Mouse (Mus musculus): ENCODE measurements around the gene Tubb5. TPM values are rescaled to one million over a fixed set of nuclear protein-coding genes. Genes with fewer than 3 reads are reported as not detected.
A peak's percentile ranks its signal among the peaks of the same experiment; 100 is the strongest.

Gene Tubb5
- polyA plus RNA-seq (2014; fragmentation: Nextera tagmentation; extraction: Ambion mirVana): 923 and 1,006 TPM in 2 replicates

DNA sequence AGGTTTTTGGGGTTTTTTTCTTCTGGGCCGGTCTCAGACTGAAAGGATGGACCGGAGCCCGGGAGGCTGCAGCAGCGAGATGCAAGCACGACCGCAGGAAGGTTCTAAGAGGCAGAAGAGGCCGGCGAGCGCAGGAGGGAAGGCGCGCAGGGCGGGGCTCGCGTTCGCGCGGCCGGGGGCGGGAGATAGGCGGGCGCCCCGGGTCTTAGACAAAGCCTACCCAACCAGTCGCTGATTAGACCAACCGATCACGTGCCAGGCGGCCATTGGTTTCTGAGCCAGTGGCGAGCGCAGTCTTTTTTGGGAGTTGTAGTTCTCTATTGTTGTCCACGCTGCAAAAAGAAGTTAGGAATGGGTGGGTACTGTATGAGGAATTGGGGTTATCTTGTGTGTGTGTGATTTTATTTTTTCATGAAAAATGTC lies at the start of gene Tubb5:
Tubb5 (minus strand) TSS at position 185 of the 423 bp plus-strand sequence.
- H3K27me3 ChIP-seq (replicated peaks; ENCODE audit: control insufficient read depth, insufficient read depth, low read length): no peaks in the 10 kb centered on the region
- under 1% methylated on average over 29 of the region's 29 CpGs for WGBS
- peaks cover 37% of the 10 kb centered on the region for H3K36me3 ChIP-seq (ENCODE audit: control insufficient read depth, insufficient read depth, low read length)
- ATAC-seq (replicated peaks; ENCODE audit: low FRiP score, low TSS enrichment, low read depth) (peak; percentile 67), DNase-seq (ENCODE audit: low spot score) (peak; percentile 93)
- H3K9ac ChIP-seq (ENCODE audit: low read length): peak within 1 kb of the TSS; percentile 92
- no peaks in the 10 kb centered on the region for H3K9me3 ChIP-seq (ENCODE audit: control insufficient read depth, low read length)
- H3K4me2 ChIP-seq (ENCODE audit: low read length): peak within 1 kb of the TSS; percentile 90
- peak within 1 kb of the TSS; percentile 69 for H3K4me3 ChIP-seq (ENCODE audit: low read depth, low read length)
- peak within 1 kb of the TSS; percentile 97 for H3K27ac ChIP-seq (ENCODE audit: low read depth)
- H3K4me1 ChIP-seq (replicated peaks; ENCODE audit: control insufficient read depth, insufficient read depth, low read length): peaks cover 31% of the 10 kb centered on the region

DNA sequence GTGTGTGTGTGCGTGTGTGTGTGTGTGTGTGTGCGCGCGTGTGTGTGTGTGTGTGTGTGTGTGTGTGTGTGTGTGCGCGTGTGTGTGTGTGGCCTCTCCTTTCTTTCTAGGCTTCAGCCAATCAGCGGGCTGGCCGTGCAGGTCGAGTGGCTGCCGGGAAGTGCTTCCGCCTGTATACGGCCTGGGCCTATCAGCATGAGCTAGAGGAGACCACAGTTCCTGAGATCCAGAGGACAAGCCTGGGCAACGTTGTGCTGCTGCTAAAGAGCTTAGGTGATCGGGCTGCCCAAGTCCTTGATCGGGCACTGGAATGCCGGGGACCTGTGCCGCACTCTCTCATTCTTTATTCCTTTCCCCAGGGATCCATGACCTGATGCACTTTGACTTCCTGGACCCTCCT lies 49.6 kb upstream of the Tubb5 start:
- no peak for ATAC-seq (replicated peaks; ENCODE audit: low FRiP score, low TSS enrichment, low read depth)
- Histone ChIP-seq H3K9me3 (ENCODE audit: control insufficient read depth, low read length) (no peaks in the 10 kb centered on the region), H3K9ac (ENCODE audit: low read length) (no peak overlapping the region), H3K4me2 (ENCODE audit: low read length) (no peak overlapping the region), H3K27me3 (replicated peaks; ENCODE audit: control insufficient read depth, insufficient read depth, low read length) (no peaks in the 10 kb centered on the region), H3K4me1 (replicated peaks; ENCODE audit: control insufficient read depth, insufficient read depth, low read length) (no peaks in the 10 kb centered on the region), H3K27ac (ENCODE audit: low read depth) (no peak overlapping the region), H3K36me3 (ENCODE audit: control insufficient read depth, insufficient read depth, low read length) (peaks cover 96% of the 10 kb centered on the region), H3K4me3 (ENCODE audit: low read depth, low read length) (no peak overlapping the region)
- DNase-seq (ENCODE audit: low spot score): no peak
- WGBS: 83% methylated on average over 15 of the region's 17 CpGs

DNA sequence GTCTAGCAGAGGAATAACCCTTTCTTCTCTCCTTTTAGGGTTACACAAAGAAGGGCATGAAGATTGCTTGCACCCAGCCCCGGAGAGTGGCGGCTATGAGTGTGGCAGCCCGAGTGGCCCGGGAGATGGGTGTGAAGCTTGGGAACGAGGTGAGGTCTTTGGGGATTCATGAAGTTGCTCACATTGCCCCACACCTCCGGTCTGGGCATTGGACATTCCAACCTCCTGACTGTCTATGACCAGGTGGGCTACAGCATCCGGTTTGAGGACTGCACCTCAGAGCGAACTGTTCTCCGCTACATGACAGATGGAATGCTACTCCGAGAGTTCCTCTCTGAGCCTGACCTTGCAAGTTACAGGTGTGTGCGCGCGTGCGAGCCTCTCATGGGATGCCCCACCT lies 45.7 kb upstream of the Tubb5 start:
- Histone ChIP-seq H3K36me3 (ENCODE audit: control insufficient read depth, insufficient read depth, low read length) (peaks cover 74% of the 10 kb centered on the region), H3K4me2 (ENCODE audit: low read length) (no peak overlapping the region), H3K4me3 (ENCODE audit: low read depth, low read length) (no peak overlapping the region), H3K27me3 (replicated peaks; ENCODE audit: control insufficient read depth, insufficient read depth, low read length) (no peaks in the 10 kb centered on the region), H3K27ac (ENCODE audit: low read depth) (no peak overlapping the region), H3K9ac (ENCODE audit: low read length) (no peak overlapping the region), H3K9me3 (ENCODE audit: control insufficient read depth, low read length) (no peaks in the 10 kb centered on the region), H3K4me1 (replicated peaks; ENCODE audit: control insufficient read depth, insufficient read depth, low read length) (peaks cover 5% of the 10 kb centered on the region)
- DNase-seq (ENCODE audit: low spot score): no peak
- ATAC-seq (replicated peaks; ENCODE audit: low FRiP score, low TSS enrichment, low read depth): no peak
- 95% methylated on average over 14 of the region's 14 CpGs for WGBS

DNA sequence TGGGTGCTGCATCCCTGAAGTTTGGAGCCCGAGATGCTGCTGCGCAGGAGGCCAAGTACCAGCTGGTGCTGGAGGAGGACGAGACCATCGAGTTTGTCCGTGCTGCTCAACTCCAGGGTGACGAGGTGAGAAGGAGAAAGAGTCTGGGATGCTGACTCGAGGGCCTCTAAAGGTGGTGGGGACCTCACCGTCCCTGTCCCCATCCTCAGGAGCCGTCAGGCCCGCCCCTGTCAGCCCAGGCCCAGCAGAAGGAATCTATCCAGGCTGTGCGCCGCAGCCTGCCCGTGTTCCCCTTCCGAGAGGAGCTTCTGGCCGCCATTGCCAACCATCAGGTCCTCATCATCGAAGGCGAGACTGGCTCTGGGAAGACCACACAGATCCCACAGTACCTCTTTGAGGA lies 44.8 kb upstream of the Tubb5 start:
- no peak overlapping the region for H3K4me3 ChIP-seq (ENCODE audit: low read depth, low read length)
- no peak overlapping the region for H3K4me2 ChIP-seq (ENCODE audit: low read length)
- WGBS: 91% methylated on average over 17 of the region's 17 CpGs
- no peaks in the 10 kb centered on the region for H3K27me3 ChIP-seq (replicated peaks; ENCODE audit: control insufficient read depth, insufficient read depth, low read length)
- no peaks in the 10 kb centered on the region for H3K9me3 ChIP-seq (ENCODE audit: control insufficient read depth, low read length)
- ATAC-seq (replicated peaks; ENCODE audit: low FRiP score, low TSS enrichment, low read depth): no peak
- peaks cover 5% of the 10 kb centered on the region for H3K4me1 ChIP-seq (replicated peaks; ENCODE audit: control insufficient read depth, insufficient read depth, low read length)
- H3K9ac ChIP-seq (ENCODE audit: low read length): no peak overlapping the region
- H3K27ac ChIP-seq (ENCODE audit: low read depth): no peak overlapping the region
- H3K36me3 ChIP-seq (ENCODE audit: control insufficient read depth, insufficient read depth, low read length): peaks cover 65% of the 10 kb centered on the region
- DNase-seq (ENCODE audit: low spot score): no peak

DNA sequence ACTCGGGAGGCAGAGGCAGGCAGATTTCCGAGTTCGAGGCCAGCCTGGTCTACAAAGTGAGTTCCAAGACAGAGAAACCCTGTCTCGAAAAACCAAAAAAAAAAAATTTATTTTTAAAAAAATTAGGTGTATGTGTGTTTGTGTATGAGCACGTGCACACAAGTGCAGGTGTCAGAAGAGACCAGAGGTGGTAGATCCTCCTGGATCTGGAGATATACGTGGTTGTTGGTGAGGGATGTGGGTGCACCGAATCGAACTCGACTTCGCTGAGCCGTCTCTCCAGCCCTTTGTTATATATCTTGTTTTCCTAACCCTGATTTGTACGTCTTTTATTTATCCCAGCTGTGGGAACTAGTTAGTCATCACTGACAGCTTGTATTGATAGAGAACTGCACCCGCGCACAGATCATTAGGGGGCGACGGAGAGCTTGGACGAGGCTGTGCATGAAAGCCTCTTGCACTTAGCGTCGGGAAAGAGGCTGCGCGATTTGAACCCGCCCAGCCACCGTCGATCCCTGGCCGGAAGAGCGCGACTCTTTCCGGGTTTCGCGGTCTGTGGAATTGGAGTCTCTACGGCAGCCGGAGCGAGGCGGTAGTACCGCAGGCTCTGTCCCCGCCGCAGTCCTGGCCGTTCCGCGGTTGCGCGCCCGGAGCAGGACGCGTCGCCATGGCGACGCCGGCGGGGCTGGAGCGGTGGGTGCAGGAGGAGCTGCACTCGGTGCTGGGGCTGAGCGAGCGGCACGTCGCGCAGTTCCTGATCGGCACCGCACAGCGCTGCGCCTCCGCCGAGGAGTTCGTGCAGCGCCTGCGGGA lies 41.3 kb upstream of the Tubb5 start, which contains the start of gene Dhx16:
Dhx16 (plus strand) TSS at position 575 of the 813 bp plus-strand sequence.
- H3K9ac ChIP-seq (ENCODE audit: low read length): peak within 1 kb of the TSS; percentile 80
- DNase-seq (ENCODE audit: low spot score): peak; percentile 94
- peak; percentile 90 for ATAC-seq (replicated peaks; ENCODE audit: low FRiP score, low TSS enrichment, low read depth)
- H3K36me3 ChIP-seq (ENCODE audit: control insufficient read depth, insufficient read depth, low read length): peaks cover 54% of the 10 kb centered on the region
- H3K9me3 ChIP-seq (ENCODE audit: control insufficient read depth, low read length): no peaks in the 10 kb centered on the region
- no peak within 1 kb of the TSS for H3K27ac ChIP-seq (ENCODE audit: low read depth)
- peaks cover 5% of the 10 kb centered on the region for H3K4me1 ChIP-seq (replicated peaks; ENCODE audit: control insufficient read depth, insufficient read depth, low read length)
- H3K4me3 ChIP-seq (ENCODE audit: low read depth, low read length): peak within 1 kb of the TSS; percentile 76
- H3K27me3 ChIP-seq (replicated peaks; ENCODE audit: control insufficient read depth, insufficient read depth, low read length): no peaks in the 10 kb centered on the region
- H3K4me2 ChIP-seq (ENCODE audit: low read length): peak within 1 kb of the TSS; percentile 86
- WGBS: 6% methylated on average over 65 of the region's 66 CpGs

DNA sequence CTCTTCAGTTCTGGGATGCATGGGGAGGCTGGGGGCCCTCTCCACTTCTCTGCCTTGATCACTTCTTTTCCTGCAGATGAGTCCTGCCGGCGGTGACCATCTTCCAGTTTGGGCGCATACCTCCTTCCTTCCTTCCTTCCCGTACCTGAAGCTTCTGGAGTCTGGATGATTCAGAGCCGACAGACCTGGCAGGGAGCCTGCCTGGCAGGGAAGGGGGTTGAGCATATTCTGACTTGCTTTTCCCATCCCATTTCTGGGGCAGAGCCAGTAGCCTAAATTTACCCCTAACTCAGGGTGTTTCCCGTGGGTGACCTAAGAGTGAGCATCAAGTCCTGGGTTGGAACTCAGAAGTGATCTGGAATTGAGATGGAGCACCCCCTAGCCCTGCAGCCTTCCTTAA lies 36.6 kb upstream of the Tubb5 start:
- ATAC-seq (replicated peaks; ENCODE audit: low FRiP score, low TSS enrichment, low read depth): no peak
- H3K4me1 ChIP-seq (replicated peaks; ENCODE audit: control insufficient read depth, insufficient read depth, low read length): peaks cover 18% of the 10 kb centered on the region
- H3K9ac ChIP-seq (ENCODE audit: low read length): no peak overlapping the region
- DNase-seq (ENCODE audit: low spot score): no peak
- H3K9me3 ChIP-seq (ENCODE audit: control insufficient read depth, low read length): 0 out of 2 replicates have a peak, but pooled peaks cover 5% of the 10 kb centered on the region
- H3K27me3 ChIP-seq (replicated peaks; ENCODE audit: control insufficient read depth, insufficient read depth, low read length): no peaks in the 10 kb centered on the region
- WGBS: 94% methylated on average over 6 of the region's 6 CpGs
- no peak overlapping the region for H3K4me2 ChIP-seq (ENCODE audit: low read length)
- no peak overlapping the region for H3K27ac ChIP-seq (ENCODE audit: low read depth)
- H3K36me3 ChIP-seq (ENCODE audit: control insufficient read depth, insufficient read depth, low read length): peaks cover 35% of the 10 kb centered on the region
- no peak overlapping the region for H3K4me3 ChIP-seq (ENCODE audit: low read depth, low read length)

DNA sequence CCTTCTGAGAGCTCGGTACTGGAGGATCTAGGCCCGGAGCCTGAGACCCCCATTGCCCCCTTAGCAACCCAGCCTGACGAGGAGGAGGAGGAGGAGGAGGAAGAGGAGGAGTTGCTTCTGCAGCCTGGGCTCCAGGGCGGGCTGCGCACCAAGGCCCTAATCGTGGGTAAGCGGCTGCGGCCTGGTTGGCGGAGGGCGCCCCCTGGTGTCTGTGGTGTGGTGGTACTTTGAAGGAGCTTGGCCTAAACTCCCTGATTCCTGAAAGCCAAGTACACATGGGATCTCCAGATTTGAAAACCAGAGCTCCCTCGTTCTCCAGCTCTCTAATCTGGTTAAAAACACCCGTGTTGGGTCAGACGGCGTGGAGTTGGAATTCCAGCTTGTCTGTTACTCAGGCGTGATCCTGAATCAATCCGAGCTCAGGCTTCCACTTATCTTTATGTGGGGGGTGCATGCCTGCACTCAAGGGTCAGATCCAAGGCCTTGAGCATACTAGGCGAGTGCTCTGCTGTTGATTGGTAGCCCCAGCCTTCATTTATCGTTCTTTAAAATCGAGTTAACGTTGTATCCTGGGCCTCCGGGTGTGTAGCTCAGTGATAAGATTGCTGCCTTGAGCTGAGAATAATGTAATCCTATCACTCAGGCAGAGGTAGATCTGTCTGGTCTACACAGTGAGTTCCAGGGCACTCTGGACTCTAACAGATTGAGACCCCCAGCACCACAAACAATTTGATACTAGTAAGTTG lies 35.8 kb upstream of the Tubb5 start:
- H3K4me2 ChIP-seq (ENCODE audit: low read length): peak overlapping the region; percentile 13; the same call in 1 of the 2 replicates
- peaks cover 25% of the 10 kb centered on the region for H3K4me1 ChIP-seq (replicated peaks; ENCODE audit: control insufficient read depth, insufficient read depth, low read length)
- 0 out of 2 replicates have a peak, but pooled peaks cover 5% of the 10 kb centered on the region for H3K9me3 ChIP-seq (ENCODE audit: control insufficient read depth, low read length)
- no peak overlapping the region for H3K9ac ChIP-seq (ENCODE audit: low read length)
- H3K27me3 ChIP-seq (replicated peaks; ENCODE audit: control insufficient read depth, insufficient read depth, low read length): no peaks in the 10 kb centered on the region
- ATAC-seq (replicated peaks; ENCODE audit: low FRiP score, low TSS enrichment, low read depth): 0 out of 2 replicates have a peak, but pooled peaks have one; percentile 30
- peak; percentile 94 for DNase-seq (ENCODE audit: low spot score)
- H3K4me3 ChIP-seq (ENCODE audit: low read depth, low read length): no peak overlapping the region
- peaks cover 35% of the 10 kb centered on the region for H3K36me3 ChIP-seq (ENCODE audit: control insufficient read depth, insufficient read depth, low read length)
- 31% methylated on average over 21 of the region's 21 CpGs for WGBS
- H3K27ac ChIP-seq (ENCODE audit: low read depth): no peak overlapping the region

DNA sequence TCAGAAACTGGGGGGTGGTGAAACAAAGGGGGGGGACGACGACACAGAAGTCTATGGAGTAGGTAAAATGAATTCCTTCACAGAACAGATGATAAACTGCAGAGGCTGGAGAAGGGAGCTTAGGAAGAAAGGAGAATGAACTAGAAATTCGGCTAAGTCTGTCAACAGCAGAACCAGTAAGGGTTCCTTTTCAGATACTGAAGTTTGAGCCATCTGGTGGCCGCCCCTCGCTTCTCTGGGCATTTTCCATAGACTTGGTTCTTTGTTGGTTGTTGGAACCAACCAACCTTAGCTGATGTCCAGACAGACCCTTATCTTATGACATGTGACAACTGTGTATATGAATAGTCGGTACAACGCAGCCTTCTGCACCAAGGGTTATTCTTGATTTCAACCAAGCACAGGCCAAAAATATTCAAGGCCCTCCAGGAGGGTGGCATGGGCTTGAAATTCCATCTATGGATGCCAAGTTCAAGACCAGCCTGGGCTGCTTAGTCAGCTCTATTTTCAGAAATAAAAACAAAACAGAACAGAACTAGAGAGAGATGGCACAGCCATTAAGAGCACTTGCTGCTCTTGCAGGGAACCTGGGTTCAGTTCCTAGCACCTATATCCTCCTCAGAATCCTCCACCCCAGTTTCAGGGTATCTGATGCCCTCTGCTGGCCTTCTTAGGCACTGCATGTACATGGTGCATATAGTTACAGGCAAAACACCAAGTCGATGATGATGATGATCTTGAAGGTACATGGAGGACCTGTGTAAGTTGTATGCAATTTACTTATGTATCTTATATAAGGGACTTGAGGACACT lies 33.0 kb upstream of the Tubb5 start:
- Histone ChIP-seq H3K9ac (ENCODE audit: low read length) (no peak overlapping the region), H3K4me2 (ENCODE audit: low read length) (peak overlapping the region; percentile 92), H3K27ac (ENCODE audit: low read depth) (peak overlapping the region; percentile 77), H3K36me3 (ENCODE audit: control insufficient read depth, insufficient read depth, low read length) (peaks cover 28% of the 10 kb centered on the region), H3K9me3 (ENCODE audit: control insufficient read depth, low read length) (0 out of 2 replicates have a peak, but pooled peaks cover 5% of the 10 kb centered on the region), H3K4me3 (ENCODE audit: low read depth, low read length) (peak overlapping the region; percentile 68), H3K27me3 (replicated peaks; ENCODE audit: control insufficient read depth, insufficient read depth, low read length) (no peaks in the 10 kb centered on the region), H3K4me1 (replicated peaks; ENCODE audit: control insufficient read depth, insufficient read depth, low read length) (peaks cover 44% of the 10 kb centered on the region)
- WGBS: 72% methylated on average over 8 of the region's 8 CpGs
- ATAC-seq (replicated peaks; ENCODE audit: low FRiP score, low TSS enrichment, low read depth): no peak
- DNase-seq (ENCODE audit: low spot score): no peak
